Mouse (Mus musculus): ENCODE results near the gene Mei4. TPM values are rescaled to one million over a fixed set of nuclear protein-coding genes. Genes with fewer than 3 reads are reported as not detected.
A peak's percentile ranks its signal among the peaks of the same experiment; 100 is the strongest.

The Mei4 gene
- not detected in 2 replicates for polyA plus RNA-seq (2012; rRNA removed)

DNA sequence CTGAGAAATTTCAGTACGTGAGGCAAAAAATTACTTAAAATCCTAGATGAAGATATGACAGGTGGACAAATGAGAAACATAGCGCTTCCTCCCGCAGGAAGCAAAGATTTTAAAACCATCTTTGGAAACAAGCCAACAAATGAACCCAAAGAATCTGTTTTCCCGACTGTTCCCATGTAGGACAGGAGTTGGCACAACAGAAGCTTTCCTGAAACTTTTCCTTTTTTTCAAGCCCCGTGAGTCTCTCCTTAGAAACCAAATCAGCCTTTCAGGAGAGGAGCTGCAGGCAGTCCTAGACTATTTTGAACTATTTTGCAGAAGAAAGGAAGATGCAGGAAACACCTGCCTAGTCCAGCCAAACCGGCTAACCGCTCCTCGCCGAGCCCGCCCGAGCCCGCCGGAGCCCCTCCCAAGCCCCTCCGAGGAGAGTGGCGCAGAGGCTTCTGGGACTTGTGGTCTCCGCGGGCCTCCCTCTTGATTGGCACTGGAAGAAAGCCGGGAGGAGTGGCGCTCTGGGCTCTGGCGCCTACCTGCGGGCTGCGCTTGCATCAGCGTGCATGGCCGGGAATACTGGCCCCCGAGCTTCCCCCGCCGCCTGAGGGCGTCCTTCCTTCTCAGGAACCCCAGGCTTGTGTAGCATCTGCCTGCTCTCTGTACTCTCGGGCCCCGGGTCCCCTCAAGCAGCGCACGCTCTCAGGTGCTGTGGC, at the start of gene Mei4:
Gene Mei4 (plus strand): TSS at position 490 of the 707 bp plus-strand sequence.
- DNase-seq (ENCODE audit: low spot score), result peak; percentile 23

DNA sequence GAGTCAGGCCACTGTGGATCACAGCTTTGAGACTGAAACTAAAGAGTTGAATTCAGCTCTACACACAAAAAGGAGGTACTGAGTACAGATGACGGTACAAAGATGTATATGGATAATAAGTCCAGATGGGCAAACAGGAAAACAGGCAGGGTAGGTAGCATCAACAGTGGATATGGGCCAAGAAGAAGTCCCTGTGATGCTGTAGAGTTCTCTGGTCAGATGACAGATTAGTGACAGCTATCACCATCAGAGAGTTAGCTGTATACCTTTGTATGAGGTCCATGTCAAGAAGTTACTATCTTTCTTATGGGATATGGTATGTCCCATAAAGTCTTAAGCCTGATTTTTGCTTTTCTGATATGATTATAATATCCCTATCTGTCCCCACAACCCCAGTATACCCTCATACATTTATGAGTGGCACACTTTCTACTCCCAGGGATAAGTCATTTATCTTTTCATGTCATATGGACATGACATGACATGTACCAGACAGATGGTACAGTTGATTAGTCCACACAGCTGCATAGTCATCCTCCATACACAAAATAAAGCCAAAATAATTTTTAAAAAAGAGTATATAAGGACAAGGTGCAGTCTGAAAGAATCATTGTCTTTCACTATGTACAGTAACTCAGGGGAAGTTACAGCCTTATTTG, 43.6 kb upstream of the Mei4 start:
- no peak for DNase-seq (ENCODE audit: low spot score)

DNA sequence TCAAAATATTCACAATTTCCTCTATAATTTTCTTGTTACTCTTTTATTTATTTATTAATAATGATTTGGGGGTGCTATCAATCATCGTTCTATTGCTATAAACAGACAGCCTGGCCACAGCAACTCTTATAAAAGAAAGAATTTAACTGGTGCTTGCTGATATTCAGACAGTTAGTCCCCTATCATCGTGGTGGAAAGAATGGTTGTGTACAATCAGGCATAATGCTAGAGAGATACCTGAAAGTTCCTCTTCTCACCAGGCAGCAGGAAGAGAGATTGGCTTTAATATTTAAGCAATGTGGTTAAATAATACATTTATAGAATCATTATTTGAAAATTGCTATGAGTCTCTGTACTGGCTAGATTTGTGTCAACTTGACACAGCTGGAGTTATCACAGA, 35.9 kb upstream of the Mei4 start:
- no peak for DNase-seq (ENCODE audit: low spot score)

DNA sequence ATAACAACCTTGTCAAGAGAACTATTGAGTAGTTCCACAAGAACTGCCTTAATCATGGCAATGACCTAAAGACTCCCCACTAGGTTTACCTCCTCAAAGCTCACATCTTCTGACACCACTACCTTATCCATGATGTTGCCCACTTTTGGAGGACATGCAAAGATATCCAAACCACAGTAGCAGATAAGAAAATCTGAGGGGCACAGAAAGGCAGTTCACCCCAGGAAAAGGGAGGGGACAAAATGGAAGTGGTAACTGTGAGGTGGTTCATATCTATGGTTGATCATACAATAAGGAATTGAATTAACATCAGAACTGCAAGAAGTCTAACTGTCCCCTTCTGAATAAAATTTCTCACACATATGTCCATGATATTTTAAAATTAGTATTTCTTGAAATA, 29.4 kb upstream of the Mei4 start:
- DNase-seq (ENCODE audit: low spot score), result no peak

DNA sequence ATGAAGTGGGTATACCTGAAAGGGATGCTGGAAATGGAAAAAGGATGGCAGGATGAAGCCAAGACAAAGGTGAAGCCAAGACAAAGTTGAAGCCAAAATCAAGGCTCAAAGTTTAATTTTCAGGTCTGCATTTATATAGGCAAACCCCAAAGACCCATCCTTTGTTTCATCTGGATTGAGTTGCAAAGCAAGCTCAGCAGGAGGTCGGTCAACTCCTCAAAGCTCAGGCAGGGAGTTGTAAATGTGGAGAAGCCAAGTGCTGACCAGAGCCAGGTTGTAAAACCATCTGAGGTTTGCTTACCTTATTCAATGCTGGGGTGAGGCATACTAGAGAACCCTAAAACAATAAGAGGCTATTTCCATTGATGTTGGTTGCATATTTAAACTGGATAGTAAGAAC, 4.6 kb upstream of the Mei4 start:
- no peak for DNase-seq (ENCODE audit: low spot score)

DNA sequence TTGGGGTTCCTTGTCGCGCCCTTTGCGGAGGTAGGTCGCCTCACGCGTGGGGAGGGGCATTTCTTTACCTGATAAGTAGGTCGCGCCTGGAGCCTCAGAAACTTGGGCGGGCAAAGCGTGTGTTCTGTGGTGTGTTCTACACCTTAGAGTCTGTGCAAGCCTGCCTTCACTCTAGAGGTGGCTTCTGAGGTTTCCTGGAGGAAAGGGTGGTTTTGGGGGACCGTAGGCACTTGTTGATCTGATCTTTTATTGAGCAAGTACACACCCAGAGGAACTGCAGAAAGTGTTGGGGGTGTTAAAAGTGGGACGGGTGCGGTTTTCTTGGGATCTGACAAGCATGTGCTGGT, 391 bp downstream of the Mei4 start:
- DNase-seq (ENCODE audit: low spot score), result no peak

DNA sequence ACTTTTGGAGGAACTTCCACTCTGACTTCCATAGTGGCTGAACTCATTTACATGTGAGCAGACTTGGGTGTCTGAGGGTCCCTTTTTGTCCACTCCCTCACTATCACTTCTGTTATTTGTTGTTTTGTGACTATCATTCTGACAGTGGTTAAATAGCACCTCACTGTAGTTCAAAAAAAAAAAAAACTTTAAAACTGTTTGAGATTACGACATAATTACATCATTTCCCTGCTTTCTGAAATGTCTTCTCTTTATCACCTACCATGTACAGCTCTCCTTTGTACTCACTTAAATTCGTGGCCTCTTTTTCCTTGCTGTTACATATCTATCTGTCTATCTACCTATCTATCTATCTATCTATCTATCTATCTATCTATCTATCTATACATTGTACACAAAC, 2.6 kb downstream of the Mei4 start:
- DNase-seq (ENCODE audit: low spot score), result no peak

DNA sequence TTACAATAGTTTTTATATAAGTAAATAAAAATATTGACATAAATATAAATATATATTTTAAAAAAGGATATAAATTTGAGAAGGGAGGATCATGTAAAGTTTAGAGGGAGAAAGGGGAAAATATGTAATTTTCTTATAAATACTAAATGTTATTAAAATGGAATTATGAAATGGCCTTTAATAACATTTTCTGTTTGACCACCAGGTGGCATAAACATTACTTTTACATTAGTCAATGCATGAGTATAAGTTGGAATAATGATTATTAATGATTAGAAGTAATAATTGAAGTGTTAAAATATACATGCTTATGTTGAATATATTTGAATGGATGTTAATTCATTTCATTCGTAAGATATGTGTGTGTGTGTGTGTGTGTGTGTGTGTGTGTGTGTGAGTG, 58.0 kb downstream of the Mei4 start:
- DNase-seq (ENCODE audit: low spot score), result no peak

DNA sequence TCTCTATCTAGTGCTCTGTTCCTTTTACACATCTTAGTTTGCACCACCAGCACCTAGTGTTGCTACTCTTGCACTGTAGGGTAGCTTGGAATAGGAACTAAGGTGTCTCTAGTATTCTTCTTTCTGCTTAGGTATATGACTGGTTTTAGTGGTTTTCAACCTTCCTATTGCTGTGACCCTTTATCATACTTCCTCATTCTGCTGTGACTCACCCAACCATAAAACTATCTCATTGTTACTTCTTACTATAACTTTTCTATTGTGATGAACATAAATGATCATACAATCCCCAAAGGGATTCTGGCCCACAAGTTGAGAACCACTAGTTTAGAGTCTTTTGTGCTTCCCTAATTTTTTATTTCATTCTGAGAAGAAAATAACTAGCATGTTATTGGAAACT, 61.3 kb downstream of the Mei4 start:
- no peak for DNase-seq (ENCODE audit: low spot score)

DNA sequence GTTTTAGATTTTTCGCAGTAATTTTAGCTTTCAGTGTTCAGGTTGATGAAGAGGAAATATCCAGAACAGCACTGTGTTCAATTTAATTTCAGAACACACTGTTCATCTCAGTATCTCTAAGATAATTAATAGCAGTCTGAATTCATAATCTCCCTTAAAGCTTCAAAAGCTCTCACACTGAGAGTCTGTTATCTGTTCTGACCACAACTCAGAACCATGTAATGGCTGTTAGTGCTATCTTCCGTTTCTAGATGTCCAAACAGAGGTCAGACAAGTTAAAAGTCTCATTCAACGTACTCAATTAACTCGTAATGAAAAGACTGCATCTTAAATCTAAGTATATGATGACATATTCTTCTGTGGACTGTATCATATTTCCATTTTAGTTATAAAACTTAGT, 77.1 kb downstream of the Mei4 start:
- DNase-seq (ENCODE audit: low spot score), result no peak

DNA sequence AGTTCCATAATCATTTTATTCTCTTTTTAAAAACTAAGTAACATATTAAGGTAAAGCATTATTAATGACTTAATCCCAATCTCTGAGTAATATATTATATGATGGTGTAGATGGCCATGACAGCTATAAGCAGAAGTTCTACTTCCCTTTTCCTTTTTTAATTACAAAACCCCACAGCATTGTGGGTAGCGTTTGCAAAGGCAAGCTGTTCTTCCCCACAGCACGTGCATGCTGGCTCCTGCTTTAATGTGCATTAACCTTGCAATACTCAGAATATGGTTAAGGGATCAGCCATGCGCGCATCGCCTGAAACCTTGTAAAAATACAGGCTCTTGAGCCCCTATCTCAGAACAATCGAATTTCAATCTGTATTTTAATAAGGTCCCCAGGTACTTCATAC, 82.2 kb downstream of the Mei4 start:
- no peak for DNase-seq (ENCODE audit: low spot score)

DNA sequence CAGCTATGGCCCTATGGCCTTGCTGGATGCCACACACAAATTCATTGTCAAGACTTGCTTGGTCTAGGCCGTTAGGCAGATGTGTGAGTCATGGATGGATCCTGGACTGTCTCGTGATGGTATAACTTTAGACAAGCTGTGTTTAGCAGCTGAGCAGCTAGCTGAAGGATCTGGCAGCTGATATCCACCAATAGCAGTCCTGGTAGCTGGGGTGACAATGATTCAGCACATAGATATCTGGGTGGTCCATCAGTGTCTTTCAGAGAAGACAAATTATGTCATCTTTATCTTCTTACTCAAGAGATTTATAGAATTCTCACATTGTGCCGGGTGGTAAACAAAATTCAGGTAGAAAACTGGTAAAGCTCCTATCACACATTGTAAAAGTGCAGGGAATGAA, 93.4 kb downstream of the Mei4 start:
- DNase-seq (ENCODE audit: low spot score), result no peak

DNA sequence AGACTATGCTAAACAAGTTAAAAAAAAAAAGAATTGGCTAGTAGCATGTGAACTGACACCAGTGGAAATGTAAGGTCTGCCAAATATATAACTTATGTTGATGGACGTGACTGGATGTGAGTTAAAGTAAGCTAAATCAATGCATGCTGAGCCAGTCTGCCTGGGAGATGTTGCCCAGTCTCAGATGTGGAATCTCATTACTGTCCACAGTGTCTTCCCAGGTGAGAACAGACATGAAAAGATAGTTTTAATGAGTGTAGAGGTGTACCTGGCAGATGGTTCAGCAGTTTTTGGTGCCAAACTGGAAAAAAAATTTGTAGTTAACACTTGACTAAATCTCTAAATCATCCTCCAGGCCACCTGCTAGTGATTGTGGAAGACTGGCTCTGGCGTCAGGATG, 94.4 kb downstream of the Mei4 start:
- no peak for DNase-seq (ENCODE audit: low spot score)

DNA sequence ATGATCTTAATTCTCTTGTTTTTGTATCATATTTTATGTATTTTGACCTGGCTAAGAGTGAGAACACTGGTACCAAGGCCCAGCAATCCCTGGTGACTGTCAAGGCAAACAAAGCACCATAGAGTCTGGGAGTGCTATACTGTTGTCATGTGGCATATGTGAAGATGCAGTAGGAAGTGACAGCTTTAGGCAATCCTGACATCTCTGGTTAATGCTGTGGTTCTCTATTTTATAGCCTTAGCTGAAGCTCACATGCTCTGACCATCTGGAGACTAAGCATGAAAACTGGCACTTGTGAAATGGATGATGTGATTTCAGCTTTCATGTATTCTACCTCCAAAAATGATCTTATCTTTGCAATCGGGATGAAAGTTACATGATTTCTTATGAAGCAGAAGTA, 103.3 kb downstream of the Mei4 start:
- no peak for DNase-seq (ENCODE audit: low spot score)

DNA sequence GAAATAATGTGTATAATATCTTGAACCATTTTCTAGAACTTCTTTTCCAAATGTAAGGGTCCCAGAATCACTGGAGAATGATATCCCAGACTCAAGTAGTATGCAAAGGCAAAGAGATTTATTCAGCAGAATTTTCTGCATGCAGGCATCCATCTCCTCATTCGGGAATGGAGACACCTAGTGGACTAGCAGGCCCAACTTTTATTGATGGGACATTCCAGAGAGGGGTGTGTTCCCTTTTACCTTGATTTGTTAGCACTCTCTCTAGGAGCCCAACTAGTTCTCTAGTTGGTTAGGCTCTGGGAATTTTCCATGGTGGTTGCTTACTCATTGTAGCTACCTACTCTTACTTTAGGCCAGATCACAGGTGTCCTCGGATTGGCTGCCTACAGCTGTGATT, 105.5 kb downstream of the Mei4 start:
- DNase-seq (ENCODE audit: low spot score), result no peak

DNA sequence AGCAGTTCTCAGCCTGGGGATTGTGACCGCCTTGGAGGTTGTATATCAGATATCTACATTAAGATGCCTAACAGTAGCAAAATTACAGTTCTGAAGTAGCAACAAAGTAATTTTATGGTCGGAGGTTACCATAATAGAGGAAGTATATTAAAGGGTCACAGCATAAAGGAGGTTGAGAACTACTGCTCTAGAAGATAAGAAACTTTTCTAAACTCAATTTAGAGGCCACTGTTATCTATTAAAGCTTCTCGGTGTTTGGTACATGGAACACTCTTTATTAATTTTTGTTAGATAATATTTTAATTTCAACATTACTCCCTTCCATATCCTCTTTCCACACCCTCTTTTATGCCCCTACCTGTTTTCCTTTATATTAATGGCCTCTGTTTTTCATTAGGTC, 119.0 kb downstream of the Mei4 start:
- no peak for DNase-seq (ENCODE audit: low spot score)

DNA sequence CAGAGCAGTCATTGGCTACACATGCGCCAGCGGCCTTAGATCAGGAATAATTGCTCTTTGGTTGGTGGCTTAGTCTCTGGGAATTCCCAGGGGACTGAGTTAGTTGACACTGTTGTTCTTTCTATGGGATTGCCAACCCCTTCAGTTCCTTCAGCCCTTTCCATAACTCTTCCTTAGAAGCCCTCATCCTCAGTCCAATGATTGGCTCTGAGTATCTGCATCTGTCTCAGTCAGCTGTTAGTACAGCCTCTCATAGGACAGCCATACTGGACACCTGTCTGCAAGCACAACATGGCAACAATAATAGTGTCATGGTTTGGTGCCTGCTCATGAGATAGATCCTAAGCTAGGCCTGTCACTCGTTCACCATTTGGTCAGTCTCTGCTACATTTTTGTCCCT, 149.5 kb downstream of the Mei4 start:
- no peak for DNase-seq (ENCODE audit: low spot score)

DNA sequence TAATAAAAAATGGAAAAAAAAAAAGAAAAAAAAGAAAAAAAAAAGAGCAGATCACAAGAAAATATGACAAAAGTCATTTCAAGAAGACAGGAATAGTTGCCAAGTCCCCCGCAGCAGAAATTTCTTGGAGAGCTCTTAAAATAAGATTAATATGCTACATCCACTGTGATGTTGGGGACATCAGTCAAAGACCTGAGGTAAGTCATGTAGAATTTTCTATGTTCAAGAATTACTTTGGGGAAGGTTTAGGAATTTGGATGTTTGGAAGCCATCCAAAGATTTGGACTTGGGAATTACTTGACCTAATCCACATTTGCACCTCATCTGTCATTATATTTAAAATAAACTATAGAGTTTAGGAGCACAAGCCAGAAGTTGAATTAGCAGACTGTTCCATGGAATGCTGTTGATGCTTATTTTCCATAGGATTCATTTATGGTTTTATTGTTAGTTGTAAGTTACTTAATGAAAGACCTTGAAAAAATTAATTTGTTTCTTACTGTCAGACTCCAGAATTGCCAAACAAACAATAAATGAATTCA, 179.1 kb downstream of the Mei4 start:
- no peak for DNase-seq (ENCODE audit: low spot score)

DNA sequence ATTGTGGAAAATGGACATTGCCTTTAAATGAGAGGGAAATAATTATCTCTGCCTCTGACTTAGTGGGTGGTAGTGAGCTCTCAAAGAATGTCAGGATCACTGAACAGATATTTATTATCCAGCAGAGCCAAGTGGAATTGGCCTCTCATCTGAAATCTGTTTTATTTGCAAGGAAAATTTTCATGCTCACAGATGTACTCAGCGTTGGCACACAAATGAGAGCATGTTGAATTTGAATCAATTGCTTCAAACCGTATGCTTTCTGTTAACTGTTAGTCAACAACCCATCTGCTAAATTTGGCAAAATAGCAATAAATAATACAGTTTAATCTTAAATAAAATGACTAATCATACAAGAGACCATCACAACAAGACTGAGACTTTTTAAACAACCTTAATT, 181.0 kb downstream of the Mei4 start:
- DNase-seq (ENCODE audit: low spot score), result no peak

DNA sequence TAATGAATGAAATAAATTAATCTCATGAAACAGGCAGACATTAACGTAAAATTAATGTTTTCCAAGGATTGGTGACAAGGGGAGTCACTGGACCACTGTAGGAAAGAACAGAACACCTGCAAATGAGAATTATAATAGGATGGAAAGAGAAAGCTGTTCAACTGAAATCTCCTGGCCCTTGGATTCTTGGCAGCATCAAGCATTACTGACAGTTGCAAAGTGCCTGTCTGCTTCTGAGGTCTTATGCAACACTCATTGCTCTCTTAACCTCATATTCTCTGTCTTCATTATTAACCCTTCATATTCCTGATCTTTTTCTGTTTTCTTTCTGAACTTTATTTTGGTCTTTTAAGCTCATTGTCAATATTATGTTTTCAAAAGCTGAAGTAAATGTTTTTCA, 210.4 kb downstream of the Mei4 start:
- no peak for DNase-seq (ENCODE audit: low spot score)

DNA sequence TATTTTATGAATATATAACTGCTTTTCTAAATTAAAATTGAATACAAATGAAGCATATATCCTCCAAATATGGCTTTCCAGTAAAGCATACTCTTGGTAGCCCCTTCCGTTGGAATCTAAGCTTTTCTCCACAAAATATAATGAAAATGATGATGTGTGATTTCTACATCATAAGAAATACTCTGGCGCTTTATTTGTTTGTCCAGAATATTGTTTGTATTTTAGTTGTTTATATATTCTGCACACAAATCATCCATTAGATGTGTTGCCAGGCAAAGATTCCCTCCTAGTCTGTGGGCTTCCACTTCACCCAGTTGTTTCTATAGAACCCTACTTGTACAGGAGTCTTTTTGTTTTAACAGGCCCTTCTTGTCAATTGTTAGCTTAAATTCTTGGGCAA, 211.8 kb downstream of the Mei4 start:
- no peak for DNase-seq (ENCODE audit: low spot score)

DNA sequence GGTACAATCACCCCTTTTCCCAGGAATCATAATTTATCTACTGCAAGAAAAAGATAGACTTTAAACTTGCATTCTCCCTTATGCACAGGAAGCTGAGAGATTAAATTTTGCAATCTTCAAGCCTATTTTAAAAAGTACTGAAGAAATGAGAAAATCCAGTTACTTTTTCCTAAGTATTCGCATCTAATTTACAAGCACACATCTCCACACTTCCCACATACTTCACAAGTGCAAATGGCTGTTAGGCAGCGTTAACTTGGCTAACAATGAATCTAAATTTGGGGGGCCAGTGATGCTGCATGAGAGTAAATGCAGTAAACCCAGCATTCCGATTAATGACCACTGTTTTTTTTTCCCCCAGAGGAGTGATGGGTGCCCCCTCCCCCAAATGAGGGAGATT, 232.9 kb downstream of the Mei4 start:
- DNase-seq (ENCODE audit: low spot score), result no peak

DNA sequence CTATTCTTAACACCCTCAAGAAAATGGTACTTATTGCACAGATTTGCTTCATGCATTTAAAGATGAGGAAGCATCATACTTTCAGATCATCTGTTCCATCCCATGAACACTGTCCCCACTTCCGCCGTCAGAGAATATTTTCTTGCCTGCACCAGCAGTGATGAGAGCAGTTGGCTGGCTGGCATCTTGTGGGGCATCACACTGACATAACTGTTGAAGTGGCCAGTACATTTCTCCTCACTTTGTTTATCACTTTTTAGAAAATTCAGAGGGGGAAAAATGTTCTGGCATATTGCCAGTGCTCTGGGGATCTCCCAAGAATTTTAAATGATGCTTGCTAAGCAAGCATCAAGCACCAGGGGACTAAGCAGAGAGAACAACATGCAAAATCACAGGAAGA, 251.4 kb downstream of the Mei4 start:
- no peak for DNase-seq (ENCODE audit: low spot score)

DNA sequence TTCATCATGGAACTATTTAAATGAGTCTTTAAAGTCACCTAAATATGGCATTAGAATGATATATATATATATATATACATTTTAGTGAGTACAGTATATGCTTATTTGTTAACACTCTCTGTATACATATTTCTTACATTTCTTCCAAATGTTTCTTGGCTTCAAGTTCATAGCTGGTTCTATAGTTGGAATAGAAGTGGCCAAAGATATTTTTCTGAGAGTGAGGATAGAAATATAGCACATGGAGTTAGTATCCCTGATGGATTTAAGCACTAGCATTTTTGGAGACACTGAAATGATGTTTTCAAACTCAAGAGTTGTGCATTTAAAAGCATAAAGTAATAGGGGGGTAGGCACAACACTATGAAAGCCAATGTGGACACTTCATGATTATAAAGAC, 272.6 kb downstream of the Mei4 start:
- DNase-seq (ENCODE audit: low spot score), result no peak

All from urinary bladder, adult 2 months (tissue).